Mouse (Mus musculus): ENCODE measurements around the gene Hyls1. TPM values are rescaled to one million over a fixed set of nuclear protein-coding genes. Genes with fewer than 3 reads are reported as not detected.

Hyls1 gene
- 1.7 and 2.6 TPM in 2 replicates for polyA plus RNA-seq (2012; rRNA removed; ENCODE audit: low replicate concordance)

DNA sequence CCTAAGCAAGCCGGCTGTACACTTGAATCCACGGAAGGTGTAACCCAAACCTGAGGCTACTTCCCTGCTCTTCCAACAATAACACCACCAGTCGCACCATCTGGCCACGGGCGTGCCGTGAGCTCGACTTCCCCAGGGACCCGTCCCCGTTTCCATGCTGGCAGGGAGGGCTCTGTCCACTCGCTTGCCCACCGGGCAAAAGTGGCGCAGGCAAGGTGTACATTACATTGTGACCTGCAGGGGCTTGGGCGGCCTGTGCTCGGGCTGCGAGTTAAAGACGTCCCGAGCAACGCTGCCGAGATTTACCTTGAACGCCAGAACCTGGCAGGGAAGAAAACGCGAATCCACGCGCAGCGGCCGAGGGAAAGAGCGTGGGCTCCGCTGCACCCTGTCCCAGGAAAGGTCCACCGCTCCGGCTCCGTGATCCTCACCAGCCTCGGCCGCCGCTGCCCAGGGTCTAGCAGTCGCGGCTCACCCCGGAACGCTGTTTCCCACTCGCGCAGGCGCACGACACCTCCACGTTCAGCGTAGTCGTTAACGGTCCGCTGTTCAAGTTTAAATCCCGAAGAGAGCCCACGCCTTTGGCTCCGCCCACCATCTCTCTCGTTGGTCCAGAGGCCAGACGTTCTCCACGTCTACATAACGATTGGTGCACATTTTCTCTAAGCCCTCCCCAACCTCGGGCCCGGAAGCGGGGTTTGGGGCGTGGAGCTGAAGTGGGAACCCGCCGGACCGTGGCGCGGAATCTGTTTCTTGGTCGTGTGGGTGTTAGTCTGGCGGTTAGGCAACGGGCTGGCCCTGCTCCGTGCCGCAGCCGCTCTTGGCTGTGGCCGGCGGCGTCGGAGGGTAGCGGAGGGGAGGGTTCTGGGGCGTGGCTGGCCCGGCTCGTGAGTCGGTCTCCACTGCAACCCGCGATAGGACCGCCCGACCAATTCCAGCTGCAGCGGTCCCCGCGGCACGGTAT, at the start of gene Hyls1, which contains the start of gene Pate2:
Gene Hyls1, minus strand, starts transcription at position 828 of the 964 bp plus-strand sequence.
Gene Pate2, plus strand, starts transcription at position 714 of the 964 bp plus-strand sequence.

DNA sequence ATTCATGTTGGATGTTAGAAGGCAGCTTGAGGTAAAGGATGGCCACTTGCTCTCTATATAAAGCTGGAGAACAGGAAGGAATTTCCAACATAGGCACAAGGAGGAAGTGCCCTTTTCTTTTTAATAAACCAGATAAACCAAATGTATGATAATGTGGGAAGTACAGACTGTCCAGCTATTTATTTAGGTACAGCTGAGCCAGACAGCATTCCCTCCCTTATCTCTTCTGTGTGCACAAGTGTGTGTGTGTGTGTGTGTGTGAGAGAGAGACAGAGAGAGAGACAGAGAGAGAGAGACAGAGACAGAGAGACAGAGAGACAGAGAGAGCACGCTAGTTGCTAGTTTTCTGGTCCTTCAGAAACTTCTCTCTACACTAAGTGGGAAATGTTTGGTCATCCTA, 41.6 kb upstream of the Hyls1 start, which contains the start of gene Pate4:
Gene Pate4, minus strand, starts transcription at position 101 of the 400 bp plus-strand sequence.

DNA sequence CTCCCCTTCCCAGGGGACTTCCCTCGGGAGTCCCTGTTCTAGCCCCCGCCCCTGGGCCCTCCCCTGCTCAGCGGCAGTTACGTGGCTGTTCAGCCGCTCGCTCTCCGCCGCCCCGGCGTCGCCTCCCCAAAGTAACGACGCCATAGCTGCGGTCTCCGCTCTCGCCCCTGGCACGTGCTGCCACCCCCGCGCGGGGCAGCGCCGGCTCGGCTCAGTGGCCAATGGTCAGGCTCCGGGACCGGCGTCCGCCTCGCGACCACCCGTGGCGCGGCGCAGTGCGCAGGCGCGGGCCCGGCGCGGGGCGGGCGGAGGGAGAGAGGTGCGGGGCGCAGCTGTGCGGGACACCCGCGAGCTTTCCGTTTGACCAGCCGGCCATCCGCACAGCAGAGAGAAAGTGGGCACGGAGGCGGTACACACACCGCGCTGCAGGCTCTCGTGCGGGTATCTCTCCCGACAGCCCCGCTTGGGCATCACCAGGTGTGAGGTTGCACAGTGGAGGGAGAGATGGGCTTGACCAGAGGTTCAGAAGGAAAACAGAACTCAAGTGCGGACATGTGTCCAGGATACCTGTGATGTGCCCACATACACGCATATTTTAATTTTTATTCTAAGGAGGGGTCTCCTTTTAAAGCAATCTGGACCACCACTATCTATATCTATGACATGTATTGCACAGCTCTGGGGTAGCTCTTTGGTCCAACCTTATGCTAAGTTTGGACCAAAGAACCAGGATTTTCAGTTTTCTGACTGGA, 11.8 kb downstream of the Hyls1 start, which contains the start of the genes Ddx25 and Pus3:
Gene Ddx25, minus strand, starts transcription at position 272 of the 752 bp plus-strand sequence.
Gene Pus3, plus strand, starts transcription at position 339 of the 752 bp plus-strand sequence.

DNA sequence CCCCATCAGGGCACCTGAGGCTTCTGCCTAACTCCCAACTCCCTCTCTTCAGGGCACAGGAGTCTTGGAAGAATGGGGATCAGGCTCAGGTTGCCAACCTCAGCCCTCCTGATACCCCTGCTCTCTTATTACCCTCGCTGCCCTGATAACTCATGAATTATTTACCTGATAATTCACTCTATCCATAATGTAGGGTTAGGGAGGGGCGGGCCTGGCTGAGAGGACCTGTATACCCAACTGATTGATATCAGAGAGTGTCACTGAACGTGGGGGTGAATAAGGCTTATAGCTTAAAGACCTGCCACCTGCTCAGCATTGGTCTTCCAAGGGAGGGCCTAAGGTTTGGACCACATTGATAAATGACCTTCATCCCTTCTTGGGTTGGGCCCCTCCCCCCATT, 52.0 kb downstream of the Hyls1 start, which contains the start of gene Gm1113:
Gene Gm1113, minus strand, starts transcription at position 101 of the 400 bp plus-strand sequence.

Other genes with a start within 250 kb of the Hyls1 start
- gene Cdon, start 149.3 kb downstream of the Hyls1 start, polyA plus RNA-seq (2012; rRNA removed; ENCODE audit: low replicate concordance) = 11.3 and 21.8 TPM in 2 replicates
- not detected in 2 replicates for gene Gm1113, start 52.1 kb downstream of the Hyls1 start, polyA plus RNA-seq (2012; rRNA removed; ENCODE audit: low replicate concordance)
- gene Ddx25, start 11.9 kb downstream of the Hyls1 start, polyA plus RNA-seq (2012; rRNA removed; ENCODE audit: low replicate concordance) = 0.05 and 0.07 TPM in 2 replicates
- gene Pus3, start 11.8 kb downstream of the Hyls1 start, polyA plus RNA-seq (2012; rRNA removed; ENCODE audit: low replicate concordance) = 1.2 and 3.8 TPM in 2 replicates
- gene Pate2, start 114 bp downstream of the Hyls1 start, polyA plus RNA-seq (2012; rRNA removed; ENCODE audit: low replicate concordance) = 0.13 TPM in 1 of 2 replicates, not detected in the other
- gene Pate4, start 41.5 kb upstream of the Hyls1 start, polyA plus RNA-seq (2012; rRNA removed; ENCODE audit: low replicate concordance) = not detected in 2 replicates
- gene Pate3, start 77.8 kb upstream of the Hyls1 start, polyA plus RNA-seq (2012; rRNA removed; ENCODE audit: low replicate concordance) = not detected in 2 replicates
- not detected in 2 replicates for gene Pate1, start 117.0 kb upstream of the Hyls1 start, polyA plus RNA-seq (2012; rRNA removed; ENCODE audit: low replicate concordance)
- not detected in 2 replicates for gene Gm17677, start 170.7 kb upstream of the Hyls1 start, polyA plus RNA-seq (2012; rRNA removed; ENCODE audit: low replicate concordance)
- not detected in 2 replicates for gene Gm17727, start 207.7 kb upstream of the Hyls1 start, polyA plus RNA-seq (2012; rRNA removed; ENCODE audit: low replicate concordance)
- not detected in 2 replicates for gene Gm27235, start 219.7 kb upstream of the Hyls1 start, polyA plus RNA-seq (2012; rRNA removed; ENCODE audit: low replicate concordance)
- not detected in 2 replicates for gene D730048I06Rik, start 219.7 kb upstream of the Hyls1 start, polyA plus RNA-seq (2012; rRNA removed; ENCODE audit: low replicate concordance)